Mouse (Mus musculus) cerebellum, adult 9-10 months (tissue): ENCODE measurements at regions not wholly inside any gene's neighbourhood (a gene's known extent, or its start where the extent isn't known, plus 50 kb on each side); places are given as distances from the start of the nearest gene placed in this dataset.

ENCODE experiments used
- DNase-seq: peaks from one replicate; pipeline ENCODE4 v3.0.0; 2022

- DNase-seq = peak; percentile 8
These were observed 245.2 kb downstream of the Sv2b start for GRCm38 (mm10) chr7:75063816-75064215.

- DNase-seq = no peak
These were observed 258.8 kb downstream of the Sv2b start for GRCm38 (mm10) chr7:75050231-75050630.

GRCm38 (mm10) chr7:75049751-75050150 lies 259.3 kb downstream of the Sv2b start:
- DNase-seq = no peak

GRCm38 (mm10) chr7:75048822-75049221 lies 260.2 kb downstream of the Sv2b start:
- no peak for DNase-seq

- no peak for DNase-seq
These were observed 261.2 kb downstream of the Sv2b start for GRCm38 (mm10) chr7:75047827-75048226.

- DNase-seq = no peak
These were observed 268.2 kb downstream of the Sv2b start for GRCm38 (mm10) chr7:75040871-75041270.

GRCm38 (mm10) chr7:75026191-75026590 lies 282.9 kb downstream of the Sv2b start:
- no peak for DNase-seq

- no peak for DNase-seq
These were observed 287.1 kb downstream of the Sv2b start for GRCm38 (mm10) chr7:75021966-75022365.

- no peak for DNase-seq
These were observed 290.4 kb downstream of the Sv2b start for GRCm38 (mm10) chr7:75018640-75019039.

- DNase-seq = no peak
These were observed 300.6 kb downstream of the Sv2b start for GRCm38 (mm10) chr7:75008481-75008880.

GRCm38 (mm10) chr7:74990198-74990597 lies 318.9 kb downstream of the Sv2b start:
- no peak for DNase-seq

GRCm38 (mm10) chr7:74979479-74979878 lies 329.6 kb downstream of the Sv2b start:
- no peak for DNase-seq

- no peak for DNase-seq
These were observed 333.1 kb downstream of the Sv2b start for GRCm38 (mm10) chr7:74975986-74976385.

GRCm38 (mm10) chr7:74974448-74974847 lies 334.6 kb downstream of the Sv2b start:
- DNase-seq = no peak

GRCm38 (mm10) chr7:74944421-74945098 lies 364.5 kb downstream of the Sv2b start:
- DNase-seq = peak; percentile 25

GRCm38 (mm10) chr7:74942917-74943316 lies 366.1 kb downstream of the Sv2b start:
- DNase-seq = no peak

- DNase-seq = peak; percentile 15
These were observed 366.9 kb downstream of the Sv2b start for GRCm38 (mm10) chr7:74942146-74942545.

- DNase-seq = no peak
These were observed 374.7 kb upstream of the Slco3a1 start for GRCm38 (mm10) chr7:74929142-74929829.

GRCm38 (mm10) chr7:74928226-74928927 lies 373.8 kb upstream of the Slco3a1 start:
- no peak for DNase-seq

GRCm38 (mm10) chr7:74926729-74927128 lies 372.1 kb upstream of the Slco3a1 start:
- no peak for DNase-seq

- no peak for DNase-seq
These were observed 369.6 kb upstream of the Slco3a1 start for GRCm38 (mm10) chr7:74924156-74924555.

- no peak for DNase-seq
These were observed 353.9 kb upstream of the Slco3a1 start for GRCm38 (mm10) chr7:74908311-74908962.

GRCm38 (mm10) chr7:74907391-74907790 lies 352.8 kb upstream of the Slco3a1 start:
- no peak for DNase-seq
